Mouse (Mus musculus) neural tube, embryonic 11.5 days (tissue): Measurements from ENCODE around the gene 1700092M07Rik. TPM values are rescaled to one million over a fixed set of nuclear protein-coding genes. Genes with fewer than 3 reads are reported as not detected.

Experiments used
- ATAC-seq: fragments of 200-750 bp; cut with Nextera tagmentation; 2 replicates; pipeline ENCODE4 v1.8.0; 2017; ENCODE audit warnings: moderate number of reproducible peaks, mild to moderate bottlenecking, moderate TSS enrichment, moderate library complexity; ENCODE audit not compliant: insufficient read depth, low FRiP score, low TSS enrichment
- DNase-seq: peaks from one replicate; pipeline ENCODE4 v3.0.0-alpha.2; 2015; ENCODE audit warnings: low spot score
- H3K27ac ChIP-seq: fragments of 300-500 bp; sonication (generic); 2 replicates; pipeline ENCODE4 v1.5.1; 2014; ENCODE audit warnings: low read depth, mild to moderate bottlenecking, low read length
- H3K27me3 ChIP-seq: fragments of 300-500 bp; sonication (generic); 2 replicates; pipeline ENCODE4 v1.6.1; 2014; ENCODE audit warnings: mild to moderate bottlenecking, low read length, mixed read lengths; ENCODE audit not compliant: control insufficient read depth, insufficient read depth
- H3K36me3 ChIP-seq: fragments of 300-500 bp; sonication (generic); 2 replicates; pipeline ENCODE4 v1.6.1; 2014; ENCODE audit warnings: mild to moderate bottlenecking, low read length, moderate library complexity, mixed read lengths; ENCODE audit not compliant: control insufficient read depth, insufficient read depth
- H3K4me1 ChIP-seq: fragments of 300-500 bp; sonication (generic); 2 replicates; pipeline ENCODE4 v1.6.1; 2014; ENCODE audit warnings: low read length, mixed read lengths; ENCODE audit not compliant: control insufficient read depth, insufficient read depth
- H3K4me2 ChIP-seq: fragments of 300-500 bp; sonication (generic); 2 replicates; pipeline ENCODE4 v1.6.1; 2014; ENCODE audit warnings: low read depth, mild to moderate bottlenecking, moderate library complexity
- H3K4me3 ChIP-seq: fragments of 300-500 bp; sonication (generic); 2 replicates; pipeline ENCODE4 v1.5.1; 2014; ENCODE audit warnings: low read depth, low read length
- H3K9ac ChIP-seq: fragments of 300-500 bp; sonication (generic); 2 replicates; pipeline ENCODE4 v1.6.1; 2014; ENCODE audit warnings: mild to moderate bottlenecking, low read length
- H3K9me3 ChIP-seq: fragments of 300-500 bp; sonication (generic); 2 replicates; pipeline ENCODE4 v1.6.1; 2016; ENCODE audit warnings: low read length; ENCODE audit not compliant: control insufficient read depth
- WGBS: fragments of 180-500 bp; shearing (Covaris S2); extraction: QIAGEN DNeasy Blood & Tissue Kit; methylation state at CpG from one replicate; pipeline ENCODE4 v1.1.7; 2014; 5-methylcytosine and 5-hydroxymethylcytosine counted together
- microRNA-seq: library from miRNA; unstranded; fragments of <30 nt; microRNA quantifications from one replicate; pipeline ENCODE4, GENCODE M21; 2016
- polyA plus RNA-seq: library from polyadenylated mRNA; unstranded; fragments of >200 nt; fragmentation: Nextera tagmentation; extraction: Ambion mirVana; gene quantifications from 2 replicates; pipeline ENCODE4 v1.2.1, GENCODE M21; 2014

Gene 1700092M07Rik
- polyA plus RNA-seq, 1 experiment from 2014 or later = 2.1 TPM

GRCm38 (mm10) chr19:8789171-8789570 lies 48.7 kb downstream of the 1700092M07Rik start:
- DNase-seq = no peak
- peaks cover 5% of the 10 kb centered on the region; the same call in 1 of the 2 replicates for H3K4me1 ChIP-seq
- no peaks in the 10 kb centered on the region for H3K9me3 ChIP-seq
- no peak overlapping the region for H3K9ac ChIP-seq
- H3K4me3 ChIP-seq = no peak overlapping the region
- H3K36me3 ChIP-seq = peaks cover 12% of the 10 kb centered on the region
- ATAC-seq = no peak
- H3K27me3 ChIP-seq = no peaks in the 10 kb centered on the region
- no peak overlapping the region for H3K4me2 ChIP-seq
- 63% methylated on average over 1 of the region's 1 CpGs for WGBS
- H3K27ac ChIP-seq = no peak overlapping the region

GRCm38 (mm10) chr19:8790171-8790570 lies 49.7 kb downstream of the 1700092M07Rik start:
- Histone ChIP-seq H3K27me3 (no peaks in the 10 kb centered on the region), H3K4me1 (peaks cover 5% of the 10 kb centered on the region; the same call in 1 of the 2 replicates), H3K9me3 (no peaks in the 10 kb centered on the region), H3K4me3 (no peak overlapping the region), H3K9ac (no peak overlapping the region), H3K4me2 (no peak overlapping the region), H3K36me3 (peaks cover 12% of the 10 kb centered on the region), H3K27ac (no peak overlapping the region)
- DNase-seq (no peak), ATAC-seq (no peak)
- 83% methylated on average over 7 of the region's 7 CpGs for WGBS

Small RNAs within 50 kb of the gene (microRNA-seq; reads per million reads assigned to microRNA genes)
- not detected for gene Mir6992

Other genes starting within 250 kb of the 1700092M07Rik start
- 0.20 TPM in 1 of 2 replicates, not detected in the other for gene Slc22a8, start 149.5 kb upstream of the 1700092M07Rik start, polyA plus RNA-seq
- gene Slc22a6, start 122.7 kb upstream of the 1700092M07Rik start, polyA plus RNA-seq = 0.53 and 0.69 TPM in 2 replicates
- gene Chrm1, start 76.9 kb upstream of the 1700092M07Rik start, polyA plus RNA-seq = 0.05 TPM in 2 replicates
- gene Slc3a2, start 17.3 kb upstream of the 1700092M07Rik start, polyA plus RNA-seq = 132 and 135 TPM in 2 replicates
- gene Wdr74, start 4.9 kb upstream of the 1700092M07Rik start, polyA plus RNA-seq = 87.8 and 92.8 TPM in 2 replicates
- 97.6 and 103 TPM in 2 replicates for gene Stx5a, start 695 bp downstream of the 1700092M07Rik start, polyA plus RNA-seq
- 243 and 245 TPM in 2 replicates for gene Nxf1, start 16.4 kb downstream of the 1700092M07Rik start, polyA plus RNA-seq
- 181 and 195 TPM in 2 replicates for gene Tmem223, start 30.3 kb downstream of the 1700092M07Rik start, polyA plus RNA-seq
- 41.8 and 46.7 TPM in 2 replicates for gene Tmem179b, start 33.7 kb downstream of the 1700092M07Rik start, polyA plus RNA-seq
- 20.7 and 22.4 TPM in 2 replicates for gene Taf6l, start 45.7 kb downstream of the 1700092M07Rik start, polyA plus RNA-seq
- gene Polr2g, start 57.9 kb downstream of the 1700092M07Rik start, polyA plus RNA-seq = 172 and 182 TPM in 2 replicates
- gene Zbtb3, start 61.8 kb downstream of the 1700092M07Rik start, polyA plus RNA-seq = 6.6 and 7.2 TPM in 2 replicates
- 50.6 and 51.6 TPM in 2 replicates for gene Ttc9c, start 78.6 kb downstream of the 1700092M07Rik start, polyA plus RNA-seq
- gene Hnrnpul2, start 79.3 kb downstream of the 1700092M07Rik start, polyA plus RNA-seq = 5.7 and 6.1 TPM in 2 replicates
- gene AC129217.1, start 89.1 kb downstream of the 1700092M07Rik start, polyA plus RNA-seq = 0.57 TPM in 1 of 2 replicates, not detected in the other
- gene Bscl2, start 96.7 kb downstream of the 1700092M07Rik start, polyA plus RNA-seq = 54.1 and 55.3 TPM in 2 replicates
- gene Gng3, start 98.5 kb downstream of the 1700092M07Rik start, polyA plus RNA-seq = 137 and 151 TPM in 2 replicates
- gene Lrrn4cl, start 110.0 kb downstream of the 1700092M07Rik start, polyA plus RNA-seq = 0.32 and 0.44 TPM in 2 replicates
- gene Ubxn1, start 130.8 kb downstream of the 1700092M07Rik start, polyA plus RNA-seq = 182 and 186 TPM in 2 replicates
- 52.9 and 55.0 TPM in 2 replicates for gene Uqcc3, start 140.2 kb downstream of the 1700092M07Rik start, polyA plus RNA-seq
- 93.5 and 93.8 TPM in 2 replicates for gene Lbhd1, start 143.0 kb downstream of the 1700092M07Rik start, polyA plus RNA-seq
- not detected in 2 replicates for gene Gm49403, start 143.2 kb downstream of the 1700092M07Rik start, polyA plus RNA-seq
- gene 1810009A15Rik, start 148.1 kb downstream of the 1700092M07Rik start, polyA plus RNA-seq = 103 and 112 TPM in 2 replicates
- not detected in 2 replicates for gene Gm49416, start 148.2 kb downstream of the 1700092M07Rik start, polyA plus RNA-seq
- 40.8 and 49.9 TPM in 2 replicates for gene Ints5, start 152.3 kb downstream of the 1700092M07Rik start, polyA plus RNA-seq
- 116 and 128 TPM in 2 replicates for gene Ganab, start 157.4 kb downstream of the 1700092M07Rik start, polyA plus RNA-seq
- 50.6 and 59.0 TPM in 2 replicates for gene B3gat3, start 179.7 kb downstream of the 1700092M07Rik start, polyA plus RNA-seq
- gene Rom1, start 188.6 kb downstream of the 1700092M07Rik start, polyA plus RNA-seq = 0.88 and 1.2 TPM in 2 replicates
- gene Eml3, start 188.8 kb downstream of the 1700092M07Rik start, polyA plus RNA-seq = 7.9 and 9.3 TPM in 2 replicates
- gene Mta2, start 201.2 kb downstream of the 1700092M07Rik start, polyA plus RNA-seq = 55.6 and 57.5 TPM in 2 replicates
- 30.2 and 36.3 TPM in 2 replicates for gene Tut1, start 213.1 kb downstream of the 1700092M07Rik start, polyA plus RNA-seq
- 468 and 469 TPM in 2 replicates for gene Eef1g, start 226.3 kb downstream of the 1700092M07Rik start, polyA plus RNA-seq
- gene Ahnak, start 248.6 kb downstream of the 1700092M07Rik start, polyA plus RNA-seq = 4.4 and 4.5 TPM in 2 replicates